Mouse (Mus musculus) cortical plate, adult 2 months (tissue): ENCODE data around the gene Mrpl2.

ENCODE experiments used
- CTCF ChIP-seq: fragments of 200-500 bp; IDR thresholded peaks from 2 replicates; pipeline ENCODE4 v1.5.1; 2011; ENCODE audit warnings: mild to moderate bottlenecking, control low read depth, low read length; ENCODE audit not compliant: insufficient read depth; ENCODE audit errors: extremely low read depth
- POLR2A ChIP-seq: fragments of 200-500 bp; IDR thresholded peaks from 2 replicates; pipeline ENCODE4 v1.6.1; 2011; ENCODE audit warnings: mild to moderate bottlenecking, low read length, control low read depth; ENCODE audit not compliant: insufficient read depth; ENCODE audit errors: extremely low read depth

- no peak for TF ChIP-seq CTCF
- no peak for TF ChIP-seq POLR2A
Observed at GRCm38 (mm10) chr17:46646322-46646662, 263 bp downstream of the Mrpl2 start.
